Mouse (Mus musculus): ENCODE results near the gene Defa35. TPM values are rescaled to one million over a fixed set of nuclear protein-coding genes. Genes with fewer than 3 reads are reported as not detected.

Defa35 gene
- polyA plus RNA-seq (2015; fragmentation: Illumina TruSeq; extraction: RNeasy Lipid Tissue Mini Kit (QIAGEN cat#74804); ENCODE audit: insufficient read depth, low read depth, low replicate concordance), result not detected

GRCm38 (mm10) chr8:21064738-21065137, at the start of gene Defa35:
TSS of gene Defa35 (plus strand) at chr8:21065038.

GRCm38 (mm10) chr8:21025245-21025644, 39.6 kb upstream of the Defa35 start, which contains the start of gene Defa21:
TSS of gene Defa21 (plus strand) at chr8:21025545.

GRCm38 (mm10) chr8:21054747-21055146, 10.1 kb upstream of the Defa35 start, which contains the start of gene Defa23:
TSS of gene Defa23 (plus strand) at chr8:21055047.

GRCm38 (mm10) chr8:21084142-21084541, 19.3 kb downstream of the Defa35 start, which contains the start of gene Defa25:
TSS of gene Defa25 (plus strand) at chr8:21084442.

GRCm38 (mm10) chr8:21095950-21096349, 31.1 kb downstream of the Defa35 start, which contains the start of gene Gm14851:
TSS of gene Gm14851 (minus strand) at chr8:21096050.

Other genes with a start within 250 kb of the Defa35 start
- gene Defb33, start 172.4 kb upstream of the Defa35 start, polyA plus RNA-seq (2015; fragmentation: Illumina TruSeq; extraction: RNeasy Lipid Tissue Mini Kit (QIAGEN cat#74804); ENCODE audit: insufficient read depth, low read depth, low replicate concordance), result not detected
- gene Gm15056, start 162.4 kb upstream of the Defa35 start, polyA plus RNA-seq (2015; fragmentation: Illumina TruSeq; extraction: RNeasy Lipid Tissue Mini Kit (QIAGEN cat#74804); ENCODE audit: insufficient read depth, low read depth, low replicate concordance), result not detected
- gene Gm6040, start 143.0 kb upstream of the Defa35 start, polyA plus RNA-seq (2015; fragmentation: Illumina TruSeq; extraction: RNeasy Lipid Tissue Mini Kit (QIAGEN cat#74804); ENCODE audit: insufficient read depth, low read depth, low replicate concordance), result not detected
- not detected for gene AY761185, start 120.3 kb upstream of the Defa35 start, polyA plus RNA-seq (2015; fragmentation: Illumina TruSeq; extraction: RNeasy Lipid Tissue Mini Kit (QIAGEN cat#74804); ENCODE audit: insufficient read depth, low read depth, low replicate concordance)
- not detected for gene Defa21, start 39.5 kb upstream of the Defa35 start, polyA plus RNA-seq (2015; fragmentation: Illumina TruSeq; extraction: RNeasy Lipid Tissue Mini Kit (QIAGEN cat#74804); ENCODE audit: insufficient read depth, low read depth, low replicate concordance)
- not detected for gene Defa23, start 10.0 kb upstream of the Defa35 start, polyA plus RNA-seq (2015; fragmentation: Illumina TruSeq; extraction: RNeasy Lipid Tissue Mini Kit (QIAGEN cat#74804); ENCODE audit: insufficient read depth, low read depth, low replicate concordance)
- not detected for gene Defa25, start 19.4 kb downstream of the Defa35 start, polyA plus RNA-seq (2015; fragmentation: Illumina TruSeq; extraction: RNeasy Lipid Tissue Mini Kit (QIAGEN cat#74804); ENCODE audit: insufficient read depth, low read depth, low replicate concordance)
- not detected for gene Gm14851, start 31.0 kb downstream of the Defa35 start, polyA plus RNA-seq (2015; fragmentation: Illumina TruSeq; extraction: RNeasy Lipid Tissue Mini Kit (QIAGEN cat#74804); ENCODE audit: insufficient read depth, low read depth, low replicate concordance)
- gene Defa30, start 69.6 kb downstream of the Defa35 start, polyA plus RNA-seq (2015; fragmentation: Illumina TruSeq; extraction: RNeasy Lipid Tissue Mini Kit (QIAGEN cat#74804); ENCODE audit: insufficient read depth, low read depth, low replicate concordance), result not detected
- gene Defa22, start 97.2 kb downstream of the Defa35 start, polyA plus RNA-seq (2015; fragmentation: Illumina TruSeq; extraction: RNeasy Lipid Tissue Mini Kit (QIAGEN cat#74804); ENCODE audit: insufficient read depth, low read depth, low replicate concordance), result not detected
- gene Defa31, start 126.6 kb downstream of the Defa35 start, polyA plus RNA-seq (2015; fragmentation: Illumina TruSeq; extraction: RNeasy Lipid Tissue Mini Kit (QIAGEN cat#74804); ENCODE audit: insufficient read depth, low read depth, low replicate concordance), result not detected
- not detected for gene Gm15293, start 136.5 kb downstream of the Defa35 start, polyA plus RNA-seq (2015; fragmentation: Illumina TruSeq; extraction: RNeasy Lipid Tissue Mini Kit (QIAGEN cat#74804); ENCODE audit: insufficient read depth, low read depth, low replicate concordance)
- gene Gm15292, start 184.7 kb downstream of the Defa35 start, polyA plus RNA-seq (2015; fragmentation: Illumina TruSeq; extraction: RNeasy Lipid Tissue Mini Kit (QIAGEN cat#74804); ENCODE audit: insufficient read depth, low read depth, low replicate concordance), result not detected

All from pancreas, adult 10 weeks (tissue).